Mouse (Mus musculus) myocyte (in vitro differentiated cells): ENCODE measurements at regions not wholly inside any gene's neighbourhood (a gene's known extent, or its start where the extent isn't known, plus 50 kb on each side); places are given as distances from the start of the nearest gene placed in this dataset.

Source experiments
- H3K27me3 ChIP-seq: one replicate; pipeline ENCODE4 v1.6.1; 2011; ENCODE audit not compliant: control insufficient read depth, insufficient read depth, insufficient read length
- H3K36me3 ChIP-seq: one replicate; pipeline ENCODE4 v1.6.1; 2011; ENCODE audit not compliant: control insufficient read depth, insufficient read depth
- H3K4me2 ChIP-seq: one replicate; pipeline ENCODE4 v1.6.1; 2011; ENCODE audit warnings: low read depth, control low read depth
- H3K4me3 ChIP-seq: one replicate; pipeline ENCODE4 v1.5.1; 2011; ENCODE audit warnings: mild to moderate bottlenecking, control low read depth, moderate library complexity
- H3K79me2 ChIP-seq: one replicate; pipeline ENCODE4 v1.6.1; 2011; ENCODE audit not compliant: control insufficient read depth, insufficient read depth
- H3ac ChIP-seq: one replicate; pipeline ENCODE4 v1.6.1; 2011; ENCODE audit not compliant: control insufficient read depth, insufficient read length
- CEBPB ChIP-seq: IDR thresholded peaks from 2 replicates; pipeline ENCODE4 v1.6.1; 2011; ENCODE audit warnings: mild to moderate bottlenecking, moderate library complexity; ENCODE audit not compliant: poor library complexity, insufficient read depth, severe bottlenecking
- E2F4 ChIP-seq: IDR thresholded peaks from one replicate; pipeline ENCODE4 v1.6.1; 2011; ENCODE audit warnings: mild to moderate bottlenecking, control low read depth, moderate library complexity; ENCODE audit not compliant: insufficient read depth
- MAX ChIP-seq: IDR thresholded peaks from one replicate; pipeline ENCODE4 v1.6.1; 2011; ENCODE audit warnings: low read depth, mild to moderate bottlenecking, control low read depth
- MYOD1 ChIP-seq, 3 experiments: IDR thresholded peaks; one replicate each; pipeline ENCODE4 v1.6.1; 2011; ENCODE audit warnings: control low read depth in 2 of 3, low read depth in 2 of 3, mild to moderate bottlenecking in 2 of 3, moderate library complexity in 1 of 3; ENCODE audit not compliant: insufficient read length in 2 of 3, control insufficient read depth in 1 of 3
- MYOG ChIP-seq, 3 experiments: IDR thresholded peaks; one replicate each; pipeline ENCODE4 v1.6.1; 2011; ENCODE audit warnings: control low read depth in 2 of 3, low read depth in 2 of 3, mild to moderate bottlenecking in 2 of 3; ENCODE audit not compliant: insufficient read length in 2 of 3, control insufficient read depth in 1 of 3, insufficient read depth in 1 of 3
- POLR2A ChIP-seq: IDR thresholded peaks from one replicate; pipeline ENCODE4 v1.6.1; 2011; ENCODE audit warnings: low read depth, mild to moderate bottlenecking, control low read depth, moderate library complexity; ENCODE audit not compliant: insufficient read length
- POLR2AphosphoS2 ChIP-seq: IDR thresholded peaks from one replicate; pipeline ENCODE4 v1.6.1; 2011; ENCODE audit warnings: low read depth, control low read depth; ENCODE audit not compliant: insufficient read length
- REST ChIP-seq: IDR thresholded peaks from one replicate; pipeline ENCODE4 v1.6.1; 2011; ENCODE audit warnings: mild to moderate bottlenecking, control low read depth, moderate library complexity; ENCODE audit not compliant: insufficient read depth, insufficient read length
- SRF ChIP-seq: IDR thresholded peaks from one replicate; pipeline ENCODE4 v1.6.1; 2011; ENCODE audit warnings: low read depth; ENCODE audit not compliant: control insufficient read depth, insufficient read length
- TCF12 ChIP-seq: IDR thresholded peaks from one replicate; pipeline ENCODE4 v1.6.1; 2011; ENCODE audit warnings: mild to moderate bottlenecking, control low read depth; ENCODE audit not compliant: poor library complexity, insufficient read depth, severe bottlenecking
- TCF3 ChIP-seq: IDR thresholded peaks from one replicate; pipeline ENCODE4 v1.6.1; 2011; ENCODE audit warnings: low read depth, control low read depth; ENCODE audit not compliant: insufficient read length
- USF1 ChIP-seq: IDR thresholded peaks from one replicate; pipeline ENCODE4 v1.6.1; 2011; ENCODE audit warnings: low read depth, mild to moderate bottlenecking, control low read depth, moderate library complexity

- H3K36me3 ChIP-seq: no peaks in the 10 kb centered on the region
- no peak overlapping the region for H3ac ChIP-seq
- no peak for TF ChIP-seq SRF
- no peak for TF ChIP-seq TCF12
- TF ChIP-seq MYOD1 (IDR thresholded peaks at IDR 0.05; ENCODE audit: control insufficient read depth in 1 of 3, insufficient read length in 2 of 3, low read depth in 2 of 3): no peak
- no peak for TF ChIP-seq POLR2AphosphoS2
- TF ChIP-seq TCF3: no peak
- TF ChIP-seq CEBPB: no peak
- no peak for TF ChIP-seq MYOG (IDR thresholded peaks at IDR 0.05; ENCODE audit: control insufficient read depth in 1 of 3, insufficient read depth in 1 of 3, insufficient read length in 2 of 3, low read depth in 2 of 3)
- no peak for TF ChIP-seq POLR2A
- TF ChIP-seq MAX: no peak
- no peak for TF ChIP-seq E2F4
- no peak for TF ChIP-seq REST
- TF ChIP-seq USF1: no peak
These were observed 76.4 kb downstream of the Aldh8a1 start for GRCm38 (mm10) chr10:21453527-21453926.

DNA sequence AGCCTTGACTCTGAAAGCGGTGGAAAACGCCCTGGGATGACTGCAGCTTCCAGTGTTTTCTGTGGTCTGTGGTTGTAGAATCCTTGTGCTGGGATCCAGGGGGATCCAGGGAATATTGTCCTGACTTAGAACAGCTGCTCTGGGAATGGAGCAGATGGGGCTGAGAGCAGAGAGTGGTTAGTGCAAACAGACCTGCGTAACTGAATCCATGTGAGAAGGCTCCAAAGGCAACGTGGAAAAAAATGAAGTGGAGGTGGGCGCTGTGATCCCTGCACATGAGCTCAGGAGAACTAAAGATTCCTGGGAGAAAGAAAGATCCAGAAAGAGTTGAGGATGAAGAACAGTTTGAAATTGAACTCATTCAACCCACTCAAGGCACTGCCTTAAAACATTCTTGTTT lies 77.1 kb downstream of the Aldh8a1 start:
- H3ac ChIP-seq: no peak overlapping the region
- H3K4me3 ChIP-seq: no peak overlapping the region
- no peaks in the 10 kb centered on the region for H3K27me3 ChIP-seq
- H3K79me2 ChIP-seq: no peaks in the 10 kb centered on the region
- no peak overlapping the region for H3K4me2 ChIP-seq
- no peak for TF ChIP-seq CEBPB
- no peak for TF ChIP-seq MYOG (IDR thresholded peaks at IDR 0.05; ENCODE audit: control insufficient read depth in 1 of 3, insufficient read depth in 1 of 3, insufficient read length in 2 of 3, low read depth in 2 of 3)
- no peak for TF ChIP-seq TCF3
- TF ChIP-seq MYOD1 (IDR thresholded peaks at IDR 0.05; ENCODE audit: control insufficient read depth in 1 of 3, insufficient read length in 2 of 3, low read depth in 2 of 3): peak in 1 of 3 experiments; percentile 34
- TF ChIP-seq TCF12: no peak
- TF ChIP-seq REST: no peak
- no peak for TF ChIP-seq E2F4
- TF ChIP-seq USF1: no peak
- H3K36me3 ChIP-seq: no peaks in the 10 kb centered on the region

More at GRCm38 (mm10) chr10:21453527-21453926, 76.4 kb downstream of the Aldh8a1 start:
- H3K4me3 ChIP-seq: no peak overlapping the region
- H3K4me2 ChIP-seq: no peak overlapping the region
- H3K27me3 ChIP-seq: no peaks in the 10 kb centered on the region
- H3K79me2 ChIP-seq: no peaks in the 10 kb centered on the region

- TF ChIP-seq POLR2AphosphoS2 (no peak), REST (no peak), E2F4 (no peak), MYOG (IDR thresholded peaks at IDR 0.05; ENCODE audit: control insufficient read depth in 1 of 3, insufficient read depth in 1 of 3, insufficient read length in 2 of 3, low read depth in 2 of 3) (no peak), MYOD1 (IDR thresholded peaks at IDR 0.05; ENCODE audit: control insufficient read depth in 1 of 3, insufficient read length in 2 of 3, low read depth in 2 of 3) (no peak), MAX (no peak), USF1 (no peak), TCF3 (no peak), TCF12 (no peak), CEBPB (no peak), SRF (no peak), POLR2A (no peak)
- no peaks in the 10 kb centered on the region for H3K36me3 ChIP-seq
- no peak overlapping the region for H3ac ChIP-seq
These were observed 77.7 kb downstream of the Aldh8a1 start for GRCm38 (mm10) chr10:21454757-21455156.

DNA sequence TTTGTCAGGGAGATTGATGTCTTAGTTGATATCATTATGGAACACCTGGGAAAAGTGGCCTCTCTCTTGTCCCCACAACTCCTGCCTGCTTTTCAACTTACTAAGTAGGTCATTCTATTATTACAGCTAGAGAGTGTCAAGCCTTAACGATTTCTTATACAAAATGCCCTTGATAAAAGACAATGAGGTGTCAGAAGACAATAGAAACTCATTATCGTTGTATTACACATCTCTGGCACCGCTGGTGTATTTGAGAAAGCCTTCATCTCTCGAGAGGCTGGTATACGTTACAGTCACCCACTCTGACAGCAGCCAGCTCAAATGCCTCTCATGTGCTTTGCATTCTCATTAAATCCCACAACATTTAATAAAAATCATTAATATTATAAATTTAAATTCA lies 78.8 kb downstream of the Aldh8a1 start:
- Histone ChIP-seq H3K36me3 (no peaks in the 10 kb centered on the region), H3ac (no peak overlapping the region), H3K4me2 (no peak overlapping the region), H3K79me2 (no peaks in the 10 kb centered on the region), H3K4me3 (no peak overlapping the region), H3K27me3 (no peaks in the 10 kb centered on the region)
- TF ChIP-seq CEBPB (no peak), TCF12 (no peak), REST (no peak), MAX (no peak), POLR2A (no peak), E2F4 (no peak), POLR2AphosphoS2 (no peak)

More at GRCm38 (mm10) chr10:21454757-21455156, 77.7 kb downstream of the Aldh8a1 start:
- H3K4me3 ChIP-seq: no peak overlapping the region
- H3K79me2 ChIP-seq: no peaks in the 10 kb centered on the region
- H3K4me2 ChIP-seq: no peak overlapping the region
- no peaks in the 10 kb centered on the region for H3K27me3 ChIP-seq

GRCm38 (mm10) chr10:21456359-21456758 lies 79.3 kb downstream of the Aldh8a1 start:
- Histone ChIP-seq H3K4me2 (no peak overlapping the region), H3K79me2 (no peaks in the 10 kb centered on the region), H3ac (no peak overlapping the region), H3K27me3 (no peaks in the 10 kb centered on the region), H3K36me3 (no peaks in the 10 kb centered on the region), H3K4me3 (no peak overlapping the region)
- no peak for TF ChIP-seq TCF3
